Mouse (Mus musculus) lung, embryonic 15.5 days (tissue): ENCODE measurements around the gene Wdfy1. TPM values are rescaled to one million over a fixed set of nuclear protein-coding genes. Genes with fewer than 3 reads are reported as not detected.

ENCODE experiments used
- ATAC-seq: fragments of 200-750 bp; cut with Nextera tagmentation; 2 replicates; pipeline ENCODE4 v1.8.0; 2017; ENCODE audit warnings: moderate number of reproducible peaks, borderline replicate concordance; ENCODE audit not compliant: low FRiP score, low TSS enrichment; ENCODE audit errors: extremely low read depth
- H3K27ac ChIP-seq: fragments of 300-500 bp; sonication (generic); 2 replicates; pipeline ENCODE4 v1.5.1; 2015; ENCODE audit warnings: moderate library complexity, mild to moderate bottlenecking, inconsistent platforms
- H3K27me3 ChIP-seq: fragments of 300-500 bp; sonication (generic); 2 replicates; pipeline ENCODE4 v1.6.1; 2015; ENCODE audit warnings: inconsistent platforms
- H3K36me3 ChIP-seq: fragments of 300-500 bp; sonication (generic); 2 replicates; pipeline ENCODE4 v1.6.1; 2015; ENCODE audit warnings: inconsistent platforms
- H3K4me1 ChIP-seq: fragments of 300-500 bp; sonication (generic); 2 replicates; pipeline ENCODE4 v1.6.1; 2015; ENCODE audit warnings: inconsistent platforms
- H3K4me2 ChIP-seq: fragments of 300-500 bp; sonication (generic); 2 replicates; pipeline ENCODE4 v1.6.1; 2015; ENCODE audit warnings: inconsistent platforms, mild to moderate bottlenecking, moderate library complexity
- H3K4me3 ChIP-seq: fragments of 300-500 bp; sonication (generic); 2 replicates; pipeline ENCODE4 v1.5.1; 2015; ENCODE audit warnings: mild to moderate bottlenecking, inconsistent platforms
- H3K9ac ChIP-seq: fragments of 300-500 bp; sonication (generic); 2 replicates; pipeline ENCODE4 v1.6.1; 2015; ENCODE audit warnings: inconsistent platforms
- H3K9me3 ChIP-seq: fragments of 300-500 bp; sonication (generic); 2 replicates; pipeline ENCODE4 v1.6.1; 2016; ENCODE audit warnings: inconsistent platforms
- WGBS: fragments of 180-500 bp; shearing (Covaris S2); methylation state at CpG from one replicate; pipeline ENCODE4 v1.1.7; 2015; 5-methylcytosine and 5-hydroxymethylcytosine counted together
- polyA plus RNA-seq: library from polyadenylated mRNA; unstranded; fragments of >200 nt; fragmentation: Nextera tagmentation; extraction: Ambion mirVana; gene quantifications from 2 replicates; pipeline ENCODE4 v1.2.1, GENCODE M21; 2015

Wdfy1 gene
- polyA plus RNA-seq, 1 experiment from 2014 or later = 43.0 TPM

- Histone ChIP-seq H3K4me1 (peaks cover 8% of the 10 kb centered on the region; the same call in 1 of the 2 replicates), H3K27me3 (no peaks in the 10 kb centered on the region), H3K9me3 (no peaks in the 10 kb centered on the region), H3K4me3 (no peak overlapping the region), H3K36me3 (peaks cover 17% of the 10 kb centered on the region), H3K4me2 (no peak overlapping the region), H3K27ac (no peak overlapping the region), H3K9ac (no peak overlapping the region)
- no peak for ATAC-seq
- WGBS = 66% methylated on average over 3 of the region's 3 CpGs
Measured at GRCm38 (mm10) chr1:79706707-79707106, 69.2 kb downstream of the Wdfy1 start.

- Histone ChIP-seq H3K27ac (no peak overlapping the region), H3K27me3 (no peaks in the 10 kb centered on the region), H3K4me2 (no peak overlapping the region), H3K36me3 (peaks cover 17% of the 10 kb centered on the region), H3K4me1 (no peaks in the 10 kb centered on the region), H3K9ac (no peak overlapping the region), H3K4me3 (no peak overlapping the region), H3K9me3 (no peaks in the 10 kb centered on the region)
- ATAC-seq = no peak
- WGBS = 82% methylated on average over 2 of the region's 2 CpGs
Measured at GRCm38 (mm10) chr1:79704672-79705071, 71.3 kb downstream of the Wdfy1 start.

DNA sequence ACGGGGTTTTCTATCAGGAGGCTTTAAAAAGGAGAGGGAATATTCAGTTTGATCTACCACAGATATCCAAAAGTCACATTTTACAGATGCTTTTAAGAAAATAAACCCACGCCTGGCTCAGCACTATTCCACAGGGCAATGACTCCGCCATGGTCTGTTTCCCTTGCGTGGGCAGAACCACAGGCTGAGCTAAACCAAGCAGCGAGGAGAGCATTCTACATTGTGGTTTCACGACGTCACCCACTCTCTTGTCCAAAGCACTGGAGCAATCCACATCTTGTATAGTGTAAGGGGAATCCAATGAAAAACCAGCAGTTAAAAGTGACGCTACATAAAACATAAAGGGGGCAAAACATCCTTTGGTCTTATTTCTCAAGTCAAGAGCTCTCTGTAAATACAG, 72.4 kb downstream of the Wdfy1 start:
- no peaks in the 10 kb centered on the region for H3K27me3 ChIP-seq
- H3K36me3 ChIP-seq = peaks cover 15% of the 10 kb centered on the region
- WGBS = 86% methylated on average over 8 of the region's 8 CpGs

DNA sequence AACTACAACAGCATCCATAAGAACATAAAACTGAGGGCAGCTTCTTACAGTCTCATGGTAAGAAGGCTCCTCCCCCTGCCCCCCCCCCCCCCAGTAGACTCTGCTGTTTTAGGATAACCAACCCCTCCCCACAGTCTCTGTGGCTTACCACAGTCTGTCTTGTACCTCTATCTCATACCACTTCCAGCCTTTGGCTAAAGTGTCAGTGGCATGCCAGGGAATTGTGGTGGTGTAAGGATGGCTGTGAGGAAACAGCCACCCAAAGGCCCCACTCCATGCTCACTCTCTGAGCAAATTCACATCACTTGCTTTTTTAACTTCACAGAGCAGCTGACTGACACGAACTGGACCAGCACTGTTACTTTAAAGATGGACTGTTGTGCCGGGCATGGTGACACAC, 77.4 kb downstream of the Wdfy1 start:
- Histone ChIP-seq H3K27ac (no peak overlapping the region), H3K9me3 (no peaks in the 10 kb centered on the region), H3K4me2 (no peak overlapping the region), H3K27me3 (no peaks in the 10 kb centered on the region), H3K4me3 (no peak overlapping the region), H3K4me1 (peaks cover 10% of the 10 kb centered on the region), H3K36me3 (no peaks in the 10 kb centered on the region), H3K9ac (no peak overlapping the region)
- WGBS = 83% methylated on average over 2 of the region's 2 CpGs
- ATAC-seq = no peak

More for the DNA sequence above, 72.4 kb downstream of the Wdfy1 start:
- H3K27ac ChIP-seq = no peak overlapping the region
- no peak overlapping the region for H3K9ac ChIP-seq
- no peak for ATAC-seq
- H3K4me1 ChIP-seq = no peaks in the 10 kb centered on the region
- H3K4me3 ChIP-seq = no peak overlapping the region
- no peaks in the 10 kb centered on the region for H3K9me3 ChIP-seq
- no peak overlapping the region for H3K4me2 ChIP-seq

- H3K27ac ChIP-seq = peak overlapping the region; percentile 51
- no peak overlapping the region for H3K9ac ChIP-seq
- H3K36me3 ChIP-seq = no peaks in the 10 kb centered on the region
- H3K27me3 ChIP-seq = no peaks in the 10 kb centered on the region
- peaks cover 10% of the 10 kb centered on the region for H3K4me1 ChIP-seq
- no peak overlapping the region for H3K4me2 ChIP-seq
- no peak overlapping the region for H3K4me3 ChIP-seq
- peak; percentile 90 for ATAC-seq
- no peaks in the 10 kb centered on the region for H3K9me3 ChIP-seq
- WGBS = 26% methylated on average over 9 of the region's 9 CpGs
Measured at GRCm38 (mm10) chr1:79697382-79697781, 78.6 kb downstream of the Wdfy1 start.

DNA sequence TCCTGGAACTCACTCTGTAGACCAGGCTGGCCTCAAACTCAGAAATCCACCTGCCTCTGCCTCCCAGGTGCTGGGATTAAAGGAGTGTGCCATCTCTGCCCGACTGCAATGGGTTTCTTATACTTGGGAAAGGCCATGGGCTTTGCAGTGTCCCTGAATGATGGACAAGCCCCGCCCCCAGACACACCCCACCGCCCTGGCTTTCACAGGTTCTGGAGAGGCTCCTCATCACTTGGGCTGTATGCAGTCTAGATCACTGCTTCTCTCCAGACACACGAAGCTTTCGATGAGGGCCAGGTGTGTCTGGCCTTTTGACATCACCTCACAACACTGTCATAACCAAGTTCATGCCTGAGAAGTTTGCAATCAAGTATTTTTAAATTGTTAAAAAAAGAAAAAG, 79.0 kb downstream of the Wdfy1 start:
- no peaks in the 10 kb centered on the region for H3K9me3 ChIP-seq
- no peak overlapping the region for H3K4me3 ChIP-seq
- WGBS = 41% methylated on average over 5 of the region's 5 CpGs
- H3K9ac ChIP-seq = no peak overlapping the region
- peak overlapping the region; percentile 51 for H3K27ac ChIP-seq
- H3K27me3 ChIP-seq = no peaks in the 10 kb centered on the region
- no peaks in the 10 kb centered on the region for H3K36me3 ChIP-seq
- H3K4me2 ChIP-seq = no peak overlapping the region
- peaks cover 10% of the 10 kb centered on the region for H3K4me1 ChIP-seq
- ATAC-seq = peak; percentile 58; the same call in 1 of the 2 replicates

DNA sequence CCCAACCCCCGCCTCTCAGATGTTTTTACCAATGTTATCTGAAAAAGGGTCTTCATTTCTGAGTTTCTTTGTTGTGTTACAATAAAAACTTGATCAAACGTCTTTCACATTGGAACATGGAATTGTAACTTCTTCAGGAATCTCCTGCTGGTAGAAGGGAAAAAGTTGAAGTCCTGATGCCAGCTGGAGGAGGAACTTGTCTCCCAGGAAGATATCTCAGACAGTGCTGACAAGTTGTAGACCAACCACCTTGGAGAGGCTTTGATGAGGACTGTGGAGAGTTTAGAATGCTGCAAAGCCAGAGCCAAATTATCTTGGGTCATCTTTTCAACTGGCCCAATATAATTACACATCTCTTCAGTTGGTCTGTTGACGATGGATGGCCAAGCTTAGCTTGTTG, 83.5 kb downstream of the Wdfy1 start:
- H3K9me3 ChIP-seq = no peaks in the 10 kb centered on the region
- H3K27ac ChIP-seq = no peak overlapping the region
- H3K27me3 ChIP-seq = no peaks in the 10 kb centered on the region
- no peak for ATAC-seq
- no peak overlapping the region for H3K4me3 ChIP-seq
- H3K4me1 ChIP-seq = peaks cover 5% of the 10 kb centered on the region
- WGBS = 80% methylated on average over 3 of the region's 3 CpGs
- no peaks in the 10 kb centered on the region for H3K36me3 ChIP-seq
- H3K4me2 ChIP-seq = no peak overlapping the region
- no peak overlapping the region for H3K9ac ChIP-seq

GRCm38 (mm10) chr1:79687254-79687653, 88.7 kb downstream of the Wdfy1 start:
- no peak overlapping the region for H3K27ac ChIP-seq
- no peak for ATAC-seq
- no peak overlapping the region for H3K4me3 ChIP-seq
- H3K36me3 ChIP-seq = no peaks in the 10 kb centered on the region
- no peak overlapping the region for H3K9ac ChIP-seq
- H3K9me3 ChIP-seq = no peaks in the 10 kb centered on the region
- no peaks in the 10 kb centered on the region for H3K4me1 ChIP-seq
- WGBS = 64% methylated on average over 1 of the region's 1 CpGs
- H3K4me2 ChIP-seq = no peak overlapping the region
- H3K27me3 ChIP-seq = no peaks in the 10 kb centered on the region

GRCm38 (mm10) chr1:79684027-79684426, 91.9 kb downstream of the Wdfy1 start:
- no peak overlapping the region for H3K9ac ChIP-seq
- H3K9me3 ChIP-seq = no peaks in the 10 kb centered on the region
- H3K4me2 ChIP-seq = no peak overlapping the region
- H3K27ac ChIP-seq = no peak overlapping the region
- no peak for ATAC-seq
- H3K4me1 ChIP-seq = no peaks in the 10 kb centered on the region
- H3K27me3 ChIP-seq = no peaks in the 10 kb centered on the region
- no peak overlapping the region for H3K4me3 ChIP-seq
- no peaks in the 10 kb centered on the region for H3K36me3 ChIP-seq

GRCm38 (mm10) chr1:79682936-79683335, 93.0 kb downstream of the Wdfy1 start:
- H3K36me3 ChIP-seq = no peaks in the 10 kb centered on the region
- no peak for ATAC-seq
- H3K4me1 ChIP-seq = no peaks in the 10 kb centered on the region
- H3K27ac ChIP-seq = no peak overlapping the region
- no peaks in the 10 kb centered on the region for H3K27me3 ChIP-seq
- WGBS = 9% methylated on average over 5 of the region's 5 CpGs
- no peaks in the 10 kb centered on the region for H3K9me3 ChIP-seq
- no peak overlapping the region for H3K4me3 ChIP-seq
- H3K4me2 ChIP-seq = no peak overlapping the region
- no peak overlapping the region for H3K9ac ChIP-seq

GRCm38 (mm10) chr1:79680777-79681176, 95.2 kb downstream of the Wdfy1 start:
- no peak overlapping the region for H3K27ac ChIP-seq
- ATAC-seq = no peak
- no peaks in the 10 kb centered on the region for H3K27me3 ChIP-seq
- H3K36me3 ChIP-seq = no peaks in the 10 kb centered on the region
- H3K9me3 ChIP-seq = no peaks in the 10 kb centered on the region
- no peak overlapping the region for H3K4me2 ChIP-seq
- no peaks in the 10 kb centered on the region for H3K4me1 ChIP-seq
- no peak overlapping the region for H3K4me3 ChIP-seq
- H3K9ac ChIP-seq = no peak overlapping the region
- 87% methylated on average over 3 of the region's 3 CpGs for WGBS

DNA sequence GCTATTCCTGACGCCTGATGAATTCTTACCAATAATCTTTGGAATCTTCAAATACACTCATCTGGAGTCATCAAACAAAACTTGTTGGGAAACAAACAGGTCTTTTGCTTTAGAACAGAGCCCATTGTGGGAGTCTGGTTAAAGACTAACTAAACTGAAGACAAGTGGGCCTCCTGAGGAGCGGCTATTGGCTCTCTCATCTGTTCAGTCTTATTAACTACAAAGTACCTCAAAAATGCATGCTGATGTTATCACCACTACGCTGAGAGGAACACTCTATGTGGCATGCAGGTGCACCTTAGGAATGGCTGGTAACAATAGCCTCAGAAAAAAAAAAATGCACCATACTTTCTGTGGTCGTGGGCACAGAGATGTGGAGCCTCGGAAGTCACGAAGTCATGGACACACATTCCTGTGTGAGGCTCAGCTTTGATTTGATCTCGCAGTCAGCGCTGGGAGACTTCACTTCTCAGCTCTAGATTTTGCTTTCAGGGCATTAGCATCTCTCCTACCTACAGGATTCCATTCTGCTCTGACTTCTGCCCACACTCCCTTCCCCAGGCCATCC, 97.7 kb downstream of the Wdfy1 start:
- Histone ChIP-seq H3K4me2 (no peak overlapping the region), H3K4me3 (no peak overlapping the region), H3K27ac (0 out of 2 replicates have a peak overlapping the region, but pooled peaks have one; percentile 8), H3K27me3 (peaks cover 9% of the 10 kb centered on the region), H3K9me3 (no peaks in the 10 kb centered on the region), H3K4me1 (no peaks in the 10 kb centered on the region), H3K9ac (no peak overlapping the region), H3K36me3 (no peaks in the 10 kb centered on the region)
- WGBS = 52% methylated on average over 8 of the region's 8 CpGs
- peak; percentile 14; the same call in 1 of the 2 replicates for ATAC-seq

DNA sequence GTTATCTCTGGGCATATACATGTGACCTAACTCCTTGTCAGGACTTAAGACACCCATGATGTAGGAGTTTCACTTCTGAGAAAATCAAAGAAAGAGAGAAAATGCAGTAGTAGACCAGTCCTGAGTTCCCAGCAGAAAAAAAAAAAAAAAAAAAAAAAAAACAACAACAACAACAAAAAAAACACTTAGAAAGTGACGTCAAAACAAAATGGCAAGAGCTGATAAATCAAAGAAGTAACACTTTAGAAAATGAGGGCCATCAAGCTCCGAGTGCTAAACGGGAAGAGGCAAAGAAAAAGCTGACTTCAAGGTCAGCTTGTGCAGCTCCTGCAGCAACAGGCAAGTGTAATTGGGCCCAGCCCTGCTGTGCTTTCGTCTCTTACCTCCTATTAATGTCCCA, 100.2 kb downstream of the Wdfy1 start:
- no peaks in the 10 kb centered on the region for H3K9me3 ChIP-seq
- H3K9ac ChIP-seq = no peak overlapping the region
- H3K4me1 ChIP-seq = peaks cover 7% of the 10 kb centered on the region; the same call in 1 of the 2 replicates
- no peak for ATAC-seq
- 54% methylated on average over 4 of the region's 4 CpGs for whole genome bisulfite sequencing
- no peak overlapping the region for H3K27ac ChIP-seq
- peaks cover 31% of the 10 kb centered on the region for H3K27me3 ChIP-seq
- H3K36me3 ChIP-seq = no peaks in the 10 kb centered on the region
- no peak overlapping the region for H3K4me2 ChIP-seq
- no peak overlapping the region for H3K4me3 ChIP-seq
